Mouse (Mus musculus) MEL (cell line): ENCODE measurements around the gene Dnah6.

Source experiments
- BHLHE40 ChIP-seq: IDR thresholded peaks from 2 replicates; pipeline ENCODE4 v1.6.1; 2012; ENCODE audit warnings: low read depth, mild to moderate bottlenecking, inconsistent platforms, low read length, improper control_type of control experiment, borderline replicate concordance
- ELF1 ChIP-seq: IDR thresholded peaks from 2 replicates; pipeline ENCODE4 v1.6.1; 2014; ENCODE audit warnings: low read depth, mild to moderate bottlenecking, inconsistent platforms, low read length, improper control_type of control experiment, moderate library complexity
- HCFC1 ChIP-seq: IDR thresholded peaks from 2 replicates; pipeline ENCODE4 v1.6.1; 2012; ENCODE audit warnings: low read depth, mild to moderate bottlenecking, inconsistent platforms, low read length, improper control_type of control experiment, moderate library complexity

GRCm38 (mm10) chr6:73227376-73228158, 6.1 kb upstream of the Dnah6 start:
- TF ChIP-seq HCFC1 (no peak), BHLHE40 (no peak), ELF1 (no peak)
